Mouse (Mus musculus) kidney, postnatal 0 days (tissue): Measurements from ENCODE around the gene Ttc19. TPM values are rescaled to one million over a fixed set of nuclear protein-coding genes. Genes with fewer than 3 reads are reported as not detected.

Experiments
- ATAC-seq: fragments of 200-750 bp; cut with Nextera tagmentation; replicated peaks from 2 replicates; pipeline ENCODE4 v1.8.0; 2017; ENCODE audit warnings: low read depth, moderate number of reproducible peaks, moderate TSS enrichment, moderate library complexity; ENCODE audit not compliant: low FRiP score
- DNase-seq: peaks from one replicate; pipeline ENCODE4 v3.0.0-alpha.2; 2016; ENCODE audit warnings: low spot score
- H3K27ac ChIP-seq: fragments of 300-500 bp; sonication (generic); 2 replicates; pipeline ENCODE4 v1.5.1; 2014; ENCODE audit warnings: mild to moderate bottlenecking
- H3K27me3 ChIP-seq: fragments of 300-500 bp; sonication (generic); 2 replicates; pipeline ENCODE4 v1.6.1; 2014; ENCODE audit warnings: low read length, mixed read lengths; ENCODE audit not compliant: insufficient read depth
- H3K36me3 ChIP-seq: fragments of 300-500 bp; sonication (generic); 2 replicates; pipeline ENCODE4 v1.6.1; 2014; ENCODE audit warnings: low read length, mixed read lengths; ENCODE audit not compliant: insufficient read depth
- H3K4me1 ChIP-seq: fragments of 300-500 bp; sonication (generic); replicated peaks from 2 replicates; pipeline ENCODE4 v1.6.1; 2014; ENCODE audit warnings: antibody characterized with exemption, low read length, mixed read lengths; ENCODE audit not compliant: insufficient read depth
- H3K4me2 ChIP-seq: fragments of 300-500 bp; sonication (generic); 2 replicates; pipeline ENCODE4 v1.6.1; 2014; ENCODE audit warnings: mild to moderate bottlenecking, low read length, moderate library complexity, mixed read lengths
- H3K4me3 ChIP-seq: fragments of 300-500 bp; sonication (generic); replicated peaks from 2 replicates; pipeline ENCODE4 v1.5.1; 2014; ENCODE audit warnings: low read depth, low read length
- H3K9ac ChIP-seq: fragments of 300-500 bp; sonication (generic); 2 replicates; pipeline ENCODE4 v1.6.1; 2014; ENCODE audit warnings: low read depth, low read length
- H3K9me3 ChIP-seq: fragments of 300-500 bp; sonication (generic); replicated peaks from 2 replicates; pipeline ENCODE4 v1.6.1; 2016; ENCODE audit warnings: low read length, inconsistent platforms, mixed read lengths
- CTCF ChIP-seq: IDR thresholded peaks from 2 replicates; pipeline ENCODE4 v1.5.1; 2016; ENCODE audit warnings: antibody characterized with exemption, low read depth, mild to moderate bottlenecking, moderate library complexity
- WGBS: fragments of 180-500 bp; shearing (Covaris S2); extraction: QIAGEN DNeasy Blood & Tissue Kit; methylation state at CpG from one replicate; pipeline ENCODE4 v1.1.7; 2014; 5-methylcytosine and 5-hydroxymethylcytosine counted together
- polyA plus RNA-seq: library from polyadenylated mRNA; unstranded; fragments of >200 nt; fragmentation: Nextera tagmentation; extraction: Ambion mirVana; gene quantifications from 2 replicates; pipeline ENCODE4 v1.2.1, GENCODE M21; 2015

The Ttc19 gene
- polyA plus RNA-seq, 1 experiment from 2014 or later: 19.1 TPM

DNA sequence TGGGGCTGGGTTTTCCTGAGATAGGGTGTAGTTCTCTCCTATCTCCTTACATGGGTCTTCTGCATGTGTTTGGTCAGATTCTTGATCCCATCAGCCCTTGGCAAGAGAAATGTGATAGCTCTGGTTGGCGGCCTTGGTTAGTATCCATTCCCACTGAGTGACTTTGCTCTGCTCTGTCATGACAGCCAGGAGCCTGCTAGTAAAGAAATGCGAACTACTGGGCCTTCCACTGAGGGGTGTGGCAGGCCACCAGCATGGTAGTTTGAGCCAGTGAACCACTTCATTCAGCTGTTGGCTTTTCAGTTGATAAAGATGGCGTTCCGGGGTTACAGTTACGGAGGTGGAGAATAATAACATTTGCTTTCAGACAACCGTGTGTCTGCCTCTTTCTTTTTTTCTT is 17.6 kb downstream of the Ttc19 start:
- Histone ChIP-seq H3K4me2 (no peak overlapping the region), H3K36me3 (peaks cover 11% of the 10 kb centered on the region; the same call in 1 of the 2 replicates), H3K9ac (no peak overlapping the region), H3K27me3 (no peaks in the 10 kb centered on the region), H3K27ac (no peak overlapping the region), H3K4me1 (no peaks in the 10 kb centered on the region), H3K9me3 (no peaks in the 10 kb centered on the region), H3K4me3 (no peak overlapping the region)
- 78% methylated on average over 6 of the region's 6 CpGs for WGBS
- no peak for TF ChIP-seq CTCF
- DNase-seq (no peak), ATAC-seq (no peak)

DNA sequence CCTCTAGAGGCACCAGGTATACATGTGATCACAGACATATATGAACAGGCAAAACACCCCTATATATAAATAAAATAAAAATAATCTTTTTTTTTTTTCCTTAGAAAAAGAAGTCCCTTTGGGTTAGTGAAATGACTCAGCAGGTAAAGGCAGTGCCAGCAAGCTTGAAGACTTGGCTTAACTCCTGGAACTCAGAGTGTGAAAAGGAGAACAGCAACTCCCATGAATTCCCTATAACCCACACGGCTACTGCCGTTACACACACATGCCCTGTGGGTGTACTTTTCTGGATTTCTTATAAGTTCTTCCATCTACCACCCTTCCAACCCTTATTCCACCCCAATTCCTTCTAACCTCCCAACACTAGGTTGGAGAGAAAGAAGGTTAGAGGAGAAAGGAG is 24.6 kb downstream of the Ttc19 start:
- no peak for TF ChIP-seq CTCF
- Histone ChIP-seq H3K4me3 (no peak overlapping the region), H3K27me3 (no peaks in the 10 kb centered on the region), H3K36me3 (peaks cover 17% of the 10 kb centered on the region; the same call in 1 of the 2 replicates), H3K4me2 (no peak overlapping the region), H3K27ac (no peak overlapping the region), H3K9me3 (no peaks in the 10 kb centered on the region), H3K9ac (no peak overlapping the region), H3K4me1 (no peaks in the 10 kb centered on the region)
- 90% methylated on average over 2 of the region's 2 CpGs for WGBS
- ATAC-seq: no peak
- DNase-seq: no peak

DNA sequence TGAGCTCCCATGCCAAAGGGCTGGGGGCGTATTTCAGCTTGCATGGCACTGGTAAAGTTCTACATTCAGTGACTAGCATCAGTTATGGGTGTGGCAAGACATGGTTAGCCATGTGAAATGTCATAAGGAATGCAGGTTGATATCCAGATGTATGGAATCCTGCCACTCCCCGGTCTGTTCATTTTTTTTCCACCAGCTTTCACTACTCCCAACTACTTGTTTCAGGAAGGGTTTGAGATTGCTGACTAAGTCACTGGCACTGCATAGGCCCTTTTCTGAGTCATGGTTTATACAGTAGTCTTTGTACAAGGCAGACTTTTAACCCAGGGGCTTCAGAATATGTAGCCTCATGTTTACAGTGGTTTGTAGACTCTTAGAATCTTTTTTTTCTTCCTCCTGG is 28.0 kb downstream of the Ttc19 start:
- H3K27me3 ChIP-seq: no peaks in the 10 kb centered on the region
- H3K9me3 ChIP-seq: no peaks in the 10 kb centered on the region
- H3K27ac ChIP-seq: no peak overlapping the region
- no peak overlapping the region for H3K4me2 ChIP-seq
- ATAC-seq (no peak), DNase-seq (no peak)
- H3K36me3 ChIP-seq: peaks cover 26% of the 10 kb centered on the region; the same call in 1 of the 2 replicates
- 97% methylated on average over 2 of the region's 2 CpGs for WGBS
- H3K9ac ChIP-seq: no peak overlapping the region
- H3K4me3 ChIP-seq: no peak overlapping the region
- no peaks in the 10 kb centered on the region for H3K4me1 ChIP-seq
- TF ChIP-seq CTCF: no peak

DNA sequence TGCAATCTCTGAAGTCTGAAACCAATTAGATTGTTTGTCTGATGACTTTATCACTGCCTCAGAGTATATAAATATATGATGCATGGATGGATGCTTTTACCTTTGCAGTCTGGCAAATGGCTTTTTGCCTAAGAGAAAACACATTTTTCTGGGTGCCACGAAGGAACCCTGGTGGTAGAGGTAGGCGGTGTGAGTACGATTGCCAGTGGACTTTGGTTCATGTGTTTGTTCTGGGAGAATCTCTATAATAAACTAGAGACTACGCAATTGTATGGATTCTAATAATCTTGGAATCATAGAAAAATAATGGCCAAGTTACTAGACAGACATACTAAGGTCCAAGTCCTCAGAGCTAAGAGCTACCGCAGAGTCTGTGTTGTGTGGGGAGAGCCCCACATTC is 33.7 kb downstream of the Ttc19 start:
- 95% methylated on average over 5 of the region's 5 CpGs for WGBS
- Histone ChIP-seq H3K27me3 (no peaks in the 10 kb centered on the region), H3K4me2 (no peak overlapping the region), H3K27ac (no peak overlapping the region), H3K36me3 (peaks cover 55% of the 10 kb centered on the region; the same call in 1 of the 2 replicates), H3K9me3 (no peaks in the 10 kb centered on the region), H3K4me1 (no peaks in the 10 kb centered on the region), H3K9ac (no peak overlapping the region), H3K4me3 (no peak overlapping the region)
- TF ChIP-seq CTCF: no peak
- no peak for DNase-seq
- ATAC-seq: no peak

DNA sequence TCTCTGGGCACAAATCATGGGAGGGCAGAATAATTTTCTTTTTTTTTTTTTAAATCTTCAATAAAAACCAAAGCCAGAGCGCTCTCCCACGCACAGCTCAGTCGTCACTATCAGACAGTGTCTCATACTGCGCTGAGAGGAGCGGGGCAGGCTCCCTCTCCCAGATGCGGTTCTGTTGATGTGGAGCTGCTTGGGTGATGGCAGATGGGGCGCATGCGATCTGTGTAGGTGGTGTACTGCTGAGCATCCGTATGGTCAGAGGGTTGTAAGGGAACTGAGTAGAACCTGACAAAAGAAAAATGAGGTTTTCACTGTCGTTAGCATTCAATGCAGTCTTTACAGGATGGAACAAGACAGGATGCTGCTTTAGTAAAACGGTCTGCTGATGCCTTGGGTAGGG is 36.5 kb downstream of the Ttc19 start:
- Histone ChIP-seq H3K4me3 (no peak overlapping the region), H3K36me3 (peaks cover 73% of the 10 kb centered on the region; the same call in 1 of the 2 replicates), H3K27me3 (no peaks in the 10 kb centered on the region), H3K27ac (no peak overlapping the region), H3K9me3 (no peaks in the 10 kb centered on the region), H3K4me2 (no peak overlapping the region), H3K4me1 (no peaks in the 10 kb centered on the region), H3K9ac (no peak overlapping the region)
- WGBS: 84% methylated on average over 11 of the region's 11 CpGs
- ATAC-seq (no peak), DNase-seq (no peak)
- no peak for TF ChIP-seq CTCF

DNA sequence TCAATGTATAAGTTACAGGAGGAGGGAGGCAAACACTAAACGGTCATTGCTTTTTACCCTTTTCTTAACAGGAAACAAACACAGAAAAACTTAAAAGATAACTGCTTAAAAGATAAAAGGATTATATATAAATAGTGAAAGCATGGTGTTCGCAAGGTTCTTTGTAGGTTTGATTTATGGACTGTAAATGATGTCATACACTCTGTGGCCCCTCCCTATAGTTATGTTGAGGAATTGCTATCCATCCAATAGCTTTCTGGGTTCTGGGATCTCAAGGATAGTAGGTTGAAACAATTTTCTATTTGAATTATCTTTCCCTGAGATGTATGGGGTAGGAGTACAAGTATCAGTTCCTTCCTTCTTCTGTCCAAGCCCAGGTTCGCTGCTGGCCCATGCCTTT is 38.8 kb downstream of the Ttc19 start:
- H3K36me3 ChIP-seq: peaks cover 71% of the 10 kb centered on the region; the same call in 1 of the 2 replicates
- no peak overlapping the region for H3K4me3 ChIP-seq
- 84% methylated on average over 3 of the region's 3 CpGs for WGBS

DNA sequence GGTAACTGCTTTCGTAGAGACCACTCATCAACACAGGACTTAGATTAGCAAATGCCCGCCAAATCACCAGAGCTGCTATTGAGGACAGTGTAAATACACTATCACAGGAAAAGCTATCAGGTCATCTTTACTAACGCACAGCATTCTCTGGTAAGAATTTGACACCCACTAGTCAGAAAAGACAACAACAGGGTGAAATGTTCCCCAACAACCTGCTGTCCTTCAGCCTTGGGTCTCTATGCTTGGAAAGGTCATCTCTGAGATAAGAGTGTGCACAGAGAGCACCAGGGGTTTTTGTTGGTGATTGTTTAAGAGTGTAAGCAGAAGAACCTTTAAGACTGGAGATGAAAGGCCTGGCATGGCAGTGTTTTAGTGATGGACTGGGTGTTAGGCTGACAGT is 42.4 kb downstream of the Ttc19 start:
- peaks cover 69% of the 10 kb centered on the region for H3K36me3 ChIP-seq
- no peaks in the 10 kb centered on the region for H3K9me3 ChIP-seq
- ATAC-seq (no peak), DNase-seq (no peak)
- no peak overlapping the region for H3K27ac ChIP-seq
- H3K4me3 ChIP-seq: no peak overlapping the region
- H3K9ac ChIP-seq: no peak overlapping the region
- no peaks in the 10 kb centered on the region for H3K4me1 ChIP-seq
- 84% methylated on average over 3 of the region's 3 CpGs for WGBS
- no peak for TF ChIP-seq CTCF
- no peaks in the 10 kb centered on the region for H3K27me3 ChIP-seq
- H3K4me2 ChIP-seq: no peak overlapping the region

More for the DNA sequence above, 38.8 kb downstream of the Ttc19 start:
- ATAC-seq (no peak), DNase-seq (no peak)
- H3K9me3 ChIP-seq: no peaks in the 10 kb centered on the region
- H3K9ac ChIP-seq: no peak overlapping the region
- no peak for TF ChIP-seq CTCF
- no peak overlapping the region for H3K4me2 ChIP-seq
- H3K4me1 ChIP-seq: no peaks in the 10 kb centered on the region
- H3K27ac ChIP-seq: no peak overlapping the region
- H3K27me3 ChIP-seq: no peaks in the 10 kb centered on the region
